Mouse (Mus musculus): ENCODE measurements at regions not wholly inside any gene's neighbourhood (a gene's known extent, or its start where the extent isn't known, plus 50 kb on each side); places are given as distances from the start of the nearest gene placed in this dataset.

DNA sequence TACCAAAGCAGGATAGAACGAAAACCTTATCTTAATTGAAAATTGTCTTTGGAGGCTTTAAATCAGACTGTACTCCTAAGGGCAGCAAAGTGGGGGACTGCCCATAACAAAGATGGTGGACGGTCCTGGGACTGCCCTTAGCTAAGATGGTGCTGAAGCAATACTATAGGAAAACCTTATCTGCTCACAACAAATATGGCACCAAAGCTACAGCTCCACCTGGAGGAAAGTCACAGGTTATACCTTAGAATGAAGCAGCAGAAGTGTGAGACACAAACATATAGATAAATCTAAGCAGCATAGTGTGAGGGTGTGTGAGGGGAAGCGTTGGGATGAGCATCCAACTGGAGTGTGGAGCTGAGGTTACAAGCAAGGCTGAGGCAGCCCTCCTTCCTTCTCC is 368.5 kb downstream of the Ets1 start:
- TF ChIP-seq CTCF (IDR thresholded peaks at IDR 0.05) (peak; percentile 11; the same call in 1 of the 2 replicates), EP300 (IDR thresholded peaks at IDR 0.05; ENCODE audit: insufficient read depth, low read depth, low read length) (no peak), POLR2A (IDR thresholded peaks at IDR 0.05; ENCODE audit: insufficient read depth, low read depth, low read length) (no peak)

Data from heart, adult 2 months (tissue).